Mouse (Mus musculus): ENCODE measurements around the gene Amotl1.
A peak's percentile ranks its signal among the peaks of the same experiment; 100 is the strongest.

Gene Amotl1

GRCm38 (mm10) chr9:14641310-14642067, 3.4 kb downstream of the Amotl1 start:
- DNase-seq (ENCODE audit: low spot score in 2 of 2), result no peak

- no peak for DNase-seq (ENCODE audit: low spot score in 2 of 2)
Observed at GRCm38 (mm10) chr9:14636244-14636643, 8.6 kb downstream of the Amotl1 start.

GRCm38 (mm10) chr9:14635551-14635950, 9.3 kb downstream of the Amotl1 start:
- DNase-seq (ENCODE audit: low spot score in 2 of 2), result no peak

DNA sequence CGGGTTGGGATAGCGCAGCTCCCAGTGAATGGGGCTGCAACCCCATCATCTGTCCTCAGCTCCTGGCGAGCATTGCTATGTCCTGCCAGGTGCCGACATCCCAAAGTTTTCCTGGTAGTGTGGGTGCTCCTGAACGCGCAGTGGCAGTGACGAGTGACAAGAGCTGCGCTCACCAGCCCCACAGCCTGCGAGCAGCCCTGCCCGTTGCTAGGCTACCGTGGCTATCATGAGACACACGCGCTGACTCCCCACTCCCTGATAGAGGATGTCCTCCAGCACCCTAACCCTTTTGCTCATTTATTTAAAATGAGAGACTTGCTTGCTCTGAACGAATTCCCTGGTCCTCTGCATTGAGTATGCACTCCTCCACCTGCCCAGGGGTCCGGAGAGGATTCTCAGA, 10.7 kb downstream of the Amotl1 start:
- peak; percentile 31 to 38 for DNase-seq (ENCODE audit: low spot score in 2 of 2)

- no peak for DNase-seq (ENCODE audit: low spot score in 2 of 2)
Observed at GRCm38 (mm10) chr9:14632365-14633163, 12.3 kb downstream of the Amotl1 start.

- DNase-seq (ENCODE audit: low spot score in 2 of 2), result no peak
Observed at GRCm38 (mm10) chr9:14631729-14632128, 13.1 kb downstream of the Amotl1 start.

DNA sequence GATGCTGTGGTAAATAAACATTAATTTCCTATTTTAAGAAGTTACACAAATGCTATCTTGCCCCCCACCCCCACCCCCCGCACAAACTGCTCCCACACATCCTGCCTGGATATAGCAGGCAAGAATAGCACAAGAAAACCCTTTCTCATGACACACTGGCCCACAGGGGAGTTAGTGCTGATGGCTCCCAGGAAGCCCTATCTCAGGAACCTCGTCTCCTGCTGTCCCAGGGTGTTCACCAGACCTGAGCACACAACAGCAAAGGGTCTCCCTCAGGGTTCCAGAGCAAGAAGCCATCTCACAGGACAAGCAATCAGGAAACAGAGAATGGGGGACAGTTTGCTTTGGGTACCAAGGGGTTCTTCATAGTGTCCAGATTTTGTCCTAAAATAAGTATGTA, 17.3 kb downstream of the Amotl1 start:
- DNase-seq (ENCODE audit: low spot score in 2 of 2), result no peak

- no peak for DNase-seq (ENCODE audit: low spot score in 2 of 2)
Observed at GRCm38 (mm10) chr9:14625961-14626360, 18.9 kb downstream of the Amotl1 start.

GRCm38 (mm10) chr9:14625024-14625423, 19.8 kb downstream of the Amotl1 start:
- DNase-seq (ENCODE audit: low spot score in 2 of 2), result no peak

GRCm38 (mm10) chr9:14623928-14624327, 20.9 kb downstream of the Amotl1 start:
- DNase-seq (ENCODE audit: low spot score in 2 of 2), result no peak

DNA sequence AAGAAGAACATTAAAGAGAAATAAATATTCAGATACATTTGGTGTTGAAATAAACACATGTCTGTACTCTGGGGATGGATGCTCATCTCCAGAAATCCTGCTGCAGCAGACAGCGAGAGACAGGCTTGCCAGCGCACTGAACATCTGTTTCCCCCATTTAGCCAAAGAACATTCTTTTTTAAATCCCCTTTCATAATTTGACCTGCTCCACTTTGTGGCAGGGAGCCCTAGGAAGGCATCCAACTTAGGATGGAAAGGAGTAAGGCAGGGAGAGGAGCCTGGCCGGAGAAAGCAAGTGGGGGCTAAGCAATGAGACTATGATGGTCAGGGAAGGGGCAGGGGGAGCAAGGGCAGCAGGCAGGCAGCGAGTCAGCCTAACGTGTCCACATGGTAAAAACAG, 21.6 kb downstream of the Amotl1 start:
- DNase-seq (ENCODE audit: low spot score in 2 of 2), result no peak

DNA sequence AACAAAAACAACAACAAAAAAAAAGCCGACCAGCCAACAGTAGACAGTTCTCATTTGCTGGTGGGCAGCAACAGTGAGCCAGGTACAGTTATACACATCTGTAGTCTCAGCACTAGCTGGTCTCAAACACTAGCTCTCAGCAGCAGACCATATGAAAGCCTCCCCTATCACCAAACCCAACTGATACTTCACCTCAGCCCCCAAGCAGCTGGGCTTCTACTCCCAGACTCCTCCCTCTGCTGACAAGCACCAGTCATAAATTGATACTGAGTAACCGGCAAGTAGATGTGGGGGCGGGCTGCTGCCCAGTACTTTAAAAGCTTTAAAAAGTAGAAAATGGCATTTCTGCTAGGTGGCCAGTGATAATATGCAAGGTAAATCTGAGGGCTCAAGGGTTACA, 22.0 kb downstream of the Amotl1 start:
- no peak for DNase-seq (ENCODE audit: low spot score in 2 of 2)

DNA sequence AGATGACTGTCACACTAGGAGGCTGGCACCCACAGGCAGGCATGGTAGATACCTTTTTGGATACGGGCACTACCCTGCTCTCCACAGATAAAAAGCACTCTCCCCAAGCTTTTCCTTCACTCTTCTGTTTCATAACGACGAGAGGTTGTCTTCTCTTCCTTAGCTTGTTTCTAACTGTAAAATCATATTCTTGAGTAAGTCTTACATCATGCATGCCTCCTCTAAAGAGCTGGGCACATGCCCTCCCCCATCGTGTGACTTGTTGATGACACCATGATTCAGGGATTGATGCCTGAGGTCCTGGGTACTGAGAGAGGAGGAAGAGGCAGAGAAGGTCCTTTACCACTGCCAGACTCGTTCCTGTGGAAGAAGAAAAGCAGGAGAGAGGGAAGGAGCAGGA, 24.7 kb downstream of the Amotl1 start:
- DNase-seq (ENCODE audit: low spot score in 2 of 2), result no peak

DNA sequence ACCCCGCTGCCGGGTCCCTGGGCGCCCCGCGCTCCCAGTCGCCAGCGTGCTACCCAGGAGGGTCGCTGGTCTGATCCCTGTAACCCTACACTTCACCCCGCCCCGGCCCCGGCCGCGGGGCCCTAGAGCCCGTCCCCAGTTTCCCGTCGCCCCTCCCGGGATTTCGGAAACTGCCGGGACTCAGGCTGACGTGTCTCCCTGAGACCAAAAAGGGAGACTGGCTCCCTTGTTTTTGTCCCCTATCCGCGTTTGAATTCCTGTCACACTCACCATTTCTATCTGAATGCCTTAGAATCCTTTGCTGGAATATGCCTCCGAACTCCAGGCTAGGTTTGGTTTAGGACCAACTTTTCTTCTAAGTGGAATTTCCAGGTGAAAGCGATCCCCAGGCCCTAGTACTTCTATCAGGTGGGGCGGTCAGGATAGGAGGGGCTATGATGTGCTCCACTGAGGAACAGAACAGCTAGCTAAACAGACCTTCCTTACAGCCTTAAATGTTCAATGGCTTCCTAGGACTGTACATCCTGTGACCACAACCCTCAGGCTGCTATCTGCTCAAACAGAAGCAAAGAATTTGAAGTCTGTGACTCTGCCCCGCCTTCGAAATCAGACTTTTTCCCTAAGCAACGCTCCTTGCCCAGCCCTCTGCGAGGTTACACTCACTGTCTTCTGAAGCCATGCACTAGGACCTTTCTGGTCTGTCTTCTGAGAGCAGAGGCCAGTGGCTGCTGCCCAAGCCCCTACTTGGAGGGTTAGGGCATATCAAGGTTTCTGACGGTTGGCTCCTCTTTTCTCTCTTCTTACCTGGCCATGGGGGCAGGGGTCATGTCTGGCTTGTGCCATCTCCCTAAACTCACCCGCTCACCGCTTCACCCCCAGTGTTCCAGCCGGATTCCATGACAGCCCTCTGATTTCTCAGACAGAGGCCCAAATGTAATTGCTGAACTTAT, 29.6 kb downstream of the Amotl1 start:
- no peak for DNase-seq (ENCODE audit: low spot score in 2 of 2)

DNA sequence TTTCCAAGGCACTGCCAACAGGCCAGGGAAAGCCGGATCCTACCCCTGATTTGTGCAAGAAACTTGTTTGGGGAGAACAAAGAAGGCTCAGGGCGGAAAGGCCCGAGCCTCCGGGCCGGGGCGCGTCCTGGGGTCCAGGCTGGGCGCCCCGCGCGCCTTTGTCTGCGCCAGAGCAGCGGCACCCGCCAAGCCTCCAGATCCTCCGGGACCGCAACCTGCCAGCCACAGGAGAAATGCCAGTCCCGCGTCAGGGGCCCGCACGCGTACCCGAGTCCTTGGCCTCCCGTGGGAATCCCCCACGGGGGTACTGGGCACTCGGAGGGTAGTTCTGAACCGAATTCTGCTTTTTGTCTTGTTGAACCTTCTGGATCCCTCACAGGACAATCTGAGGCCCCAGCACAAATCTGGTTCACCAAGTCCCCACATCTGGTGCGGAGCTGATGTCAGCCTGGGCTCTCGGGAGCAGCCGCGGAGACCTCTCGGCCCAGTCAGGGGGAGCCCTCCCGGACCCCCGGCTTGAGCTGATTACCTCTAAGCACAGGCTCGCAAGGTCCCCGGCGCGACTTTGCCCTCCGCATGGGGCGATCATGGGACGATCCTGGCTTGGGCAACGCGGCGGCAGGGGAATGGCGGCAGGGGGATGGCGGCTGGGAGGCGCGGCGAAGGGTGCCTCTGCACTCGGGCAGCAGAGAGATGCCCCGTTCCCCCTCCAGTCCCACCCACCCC, 30.5 kb downstream of the Amotl1 start:
- peak in 1 of 2 experiments; percentile 35 for DNase-seq (ENCODE audit: low spot score in 2 of 2)

DNA sequence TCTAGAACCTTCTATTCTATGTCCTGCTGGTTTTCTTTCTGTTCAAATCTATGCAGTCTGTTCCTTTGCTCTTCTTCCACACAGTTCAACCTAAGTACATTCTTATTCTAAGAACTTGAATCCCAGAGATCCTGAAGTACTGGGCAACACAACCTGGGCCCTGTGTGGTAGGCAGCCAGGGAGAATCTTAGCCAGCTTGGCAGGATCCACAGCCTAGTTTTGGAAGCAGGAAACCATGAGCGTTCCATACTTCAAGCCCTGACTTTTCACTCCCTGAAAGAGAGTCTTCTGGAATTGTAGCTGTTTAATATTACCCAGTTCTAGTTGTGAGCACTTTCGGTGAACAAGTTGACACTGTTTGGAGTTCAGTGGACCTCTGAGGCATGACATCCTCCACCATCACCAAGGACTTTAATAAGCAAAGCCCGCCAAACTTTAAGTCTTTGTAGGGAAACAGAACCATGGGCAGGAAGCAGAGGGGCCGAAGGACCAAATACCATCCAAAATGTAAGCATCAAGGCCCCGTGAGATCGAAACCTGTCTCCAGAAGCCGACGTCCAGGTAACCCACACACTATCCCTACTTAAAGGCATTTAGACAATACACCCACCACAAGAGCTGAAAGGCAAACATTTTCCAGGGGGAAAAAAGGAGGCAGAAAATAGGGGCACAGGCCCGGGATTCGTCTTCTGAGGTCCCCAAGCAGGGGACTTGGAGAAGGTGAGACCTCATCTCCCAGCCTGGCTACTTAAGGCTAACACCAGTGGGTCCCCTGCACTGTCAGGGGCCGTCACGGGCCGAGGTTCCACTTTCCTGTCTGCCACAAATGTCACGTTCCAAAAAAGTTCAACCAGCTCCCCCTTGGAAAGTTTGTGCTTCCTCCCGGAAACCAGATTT, 31.3 kb downstream of the Amotl1 start:
- no peak for DNase-seq (ENCODE audit: low spot score in 2 of 2)

DNA sequence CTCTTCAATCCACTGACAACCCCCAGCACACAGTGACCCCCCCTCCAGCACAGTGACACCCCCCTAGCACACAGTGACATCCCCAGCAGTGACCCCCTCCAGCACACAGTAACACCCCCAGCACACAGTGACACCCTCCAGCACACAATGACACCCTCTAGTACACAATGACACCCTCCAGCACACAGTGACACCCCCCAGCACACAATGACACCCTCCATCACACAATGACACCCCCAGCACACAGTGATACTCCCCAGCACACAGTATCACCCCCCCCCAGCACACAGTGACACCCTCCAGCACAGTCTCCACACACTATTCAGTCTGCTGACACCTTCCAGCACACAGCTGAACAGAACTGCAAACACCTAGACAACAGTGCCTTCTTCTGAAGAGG, 32.3 kb downstream of the Amotl1 start:
- DNase-seq (ENCODE audit: low spot score in 2 of 2), result no peak

DNA sequence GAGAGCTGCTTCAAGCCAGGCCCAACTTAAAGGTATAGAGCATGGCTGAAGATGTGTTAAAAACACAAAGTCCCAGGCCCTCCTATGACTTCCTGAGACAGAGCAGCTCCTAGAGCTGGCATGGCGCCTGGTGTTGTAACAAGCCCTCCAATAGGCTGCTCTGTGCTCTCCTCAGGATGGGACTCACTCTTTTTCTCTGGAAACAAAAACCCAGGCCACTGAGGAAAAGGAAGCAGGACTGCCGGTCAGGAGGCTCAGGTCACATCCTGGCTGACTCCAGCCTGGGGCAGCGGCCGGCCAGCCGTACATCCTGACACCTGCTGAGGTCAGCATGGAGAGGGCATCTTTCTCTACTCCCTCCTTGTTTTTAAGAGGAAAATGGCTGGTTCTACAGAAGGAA, 36.3 kb downstream of the Amotl1 start:
- DNase-seq (ENCODE audit: low spot score in 2 of 2), result no peak

DNA sequence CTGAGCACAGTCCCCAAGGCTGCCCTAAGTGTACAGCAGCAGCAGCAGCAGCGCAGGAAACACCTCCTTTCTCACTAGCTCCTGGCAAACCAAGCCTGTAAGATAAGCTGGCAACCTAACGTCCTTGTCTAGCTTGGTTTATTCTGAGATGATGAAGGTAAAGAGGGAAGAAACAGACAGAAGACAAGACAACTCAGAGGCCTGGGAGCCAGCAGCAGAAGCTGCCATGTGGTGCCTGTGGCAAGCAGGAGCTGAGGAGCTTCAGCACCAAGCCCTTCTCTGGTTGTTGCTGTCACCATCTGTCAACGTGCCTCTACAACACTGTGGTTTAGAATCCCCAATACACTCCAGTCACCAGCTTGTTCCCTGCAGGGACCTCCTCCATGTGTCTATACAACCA, 37.4 kb downstream of the Amotl1 start:
- DNase-seq (ENCODE audit: low spot score in 2 of 2), result no peak

DNA sequence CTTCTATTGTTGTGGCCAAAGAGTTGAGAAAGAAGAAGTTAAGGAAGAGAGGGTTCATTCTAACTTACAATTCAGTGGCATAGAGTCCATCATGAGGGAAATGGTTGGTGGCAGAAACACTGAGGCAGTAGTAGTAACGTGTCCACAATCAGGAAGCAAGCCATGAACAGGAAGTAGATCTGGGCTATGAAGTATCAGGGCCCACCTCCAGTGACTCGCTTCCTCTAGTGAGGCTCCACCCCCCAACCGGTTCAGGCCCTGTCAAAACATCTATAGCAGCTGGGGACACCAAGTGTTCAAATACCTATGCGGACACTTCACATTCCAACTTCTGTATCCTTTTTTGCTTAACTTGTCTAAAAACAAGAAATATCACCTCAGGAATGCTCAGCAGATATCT, 38.9 kb downstream of the Amotl1 start:
- DNase-seq (ENCODE audit: low spot score in 2 of 2), result no peak

Measured in frontal cortex, postnatal 36 days (tissue).